Mouse (Mus musculus) stomach, postnatal 0 days (tissue): ENCODE measurements around the gene Cdcp1.

Experiments used
- CTCF ChIP-seq: IDR thresholded peaks from 2 replicates; pipeline ENCODE4 v1.5.1; 2016; ENCODE audit warnings: antibody characterized with exemption, low read depth, mild to moderate bottlenecking, moderate library complexity
- EP300 ChIP-seq: optimal IDR thresholded peaks from 2 replicates; pipeline ENCODE3; 2016; ENCODE audit warnings: antibody characterized with exemption

GRCm38 (mm10) chr9:123159330-123159729, 56.5 kb downstream of the Cdcp1 start:
- TF ChIP-seq EP300, result no peak
- peak; percentile 96 for TF ChIP-seq CTCF
